Mouse (Mus musculus) bone marrow macrophage, adult 2 months (primary cell): ENCODE data around the gene Pvalb.

Experiments
- CTCF ChIP-seq: IDR thresholded peaks from 2 replicates; pipeline ENCODE4 v1.5.1; 2012; ENCODE audit warnings: low read depth, mild to moderate bottlenecking, low read length, moderate library complexity
- POLR2A ChIP-seq: IDR thresholded peaks from 2 replicates; pipeline ENCODE4 v1.6.1; 2012; ENCODE audit warnings: mild to moderate bottlenecking, low read depth, low read length, borderline replicate concordance

GRCm38 (mm10) chr15:78206312-78206711 lies at the start of gene Pvalb:
- TF ChIP-seq CTCF (no peak), POLR2A (no peak)
